Mouse (Mus musculus): ENCODE measurements around the gene Slc25a3.

Slc25a3 gene

GRCm38 (mm10) chr10:91141564-91141963 lies 17.7 kb upstream of the Slc25a3 start:
- peak; percentile 68 for DNase-seq

DNA sequence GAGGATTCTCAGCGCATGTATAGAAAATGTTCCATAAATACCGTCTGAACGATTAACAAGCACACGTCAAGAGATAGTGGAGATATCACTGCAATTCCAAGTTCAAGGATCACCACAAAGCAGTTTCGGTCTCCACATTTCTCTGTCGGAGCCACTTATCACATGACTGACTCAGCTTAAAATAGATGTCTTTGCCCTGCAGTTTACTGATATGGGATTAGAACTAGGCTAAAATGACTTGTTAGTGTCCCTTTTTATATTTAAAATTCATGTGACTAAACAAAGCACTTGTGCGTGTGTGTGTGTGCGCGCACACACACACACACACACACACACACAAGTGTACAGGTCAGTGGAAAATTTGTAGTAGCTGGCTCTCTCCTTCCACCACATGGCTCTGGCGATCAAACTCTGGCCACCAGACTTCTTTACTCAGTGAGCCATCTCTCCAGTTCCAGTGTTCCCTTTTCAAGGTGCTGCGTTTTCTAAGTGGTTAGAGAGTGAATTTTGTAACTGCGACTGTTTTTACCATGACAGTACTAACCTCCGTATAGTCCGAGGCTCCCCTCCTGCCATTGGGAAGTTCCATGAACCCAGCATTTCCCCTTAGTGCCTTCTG lies 15.4 kb upstream of the Slc25a3 start:
- no peak for DNase-seq

DNA sequence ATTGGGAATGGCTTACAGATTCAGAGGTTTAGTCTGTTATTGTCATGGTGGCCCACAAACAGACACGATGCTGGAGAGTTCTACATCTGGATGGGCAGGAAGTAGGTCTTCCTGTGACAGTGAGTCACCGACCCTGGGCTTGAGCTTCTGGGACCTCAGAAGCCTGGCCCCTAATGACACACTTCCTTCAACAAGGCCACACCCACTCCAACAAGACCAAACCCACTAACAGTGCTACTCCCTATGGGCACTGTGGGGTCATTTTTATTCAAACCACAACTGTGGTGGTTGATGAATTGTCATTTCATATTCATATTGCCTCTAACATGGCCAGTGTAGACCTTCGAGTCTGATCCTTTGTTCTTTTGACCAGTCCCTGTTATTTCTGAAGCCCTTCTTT lies 14.5 kb upstream of the Slc25a3 start:
- DNase-seq = no peak

DNA sequence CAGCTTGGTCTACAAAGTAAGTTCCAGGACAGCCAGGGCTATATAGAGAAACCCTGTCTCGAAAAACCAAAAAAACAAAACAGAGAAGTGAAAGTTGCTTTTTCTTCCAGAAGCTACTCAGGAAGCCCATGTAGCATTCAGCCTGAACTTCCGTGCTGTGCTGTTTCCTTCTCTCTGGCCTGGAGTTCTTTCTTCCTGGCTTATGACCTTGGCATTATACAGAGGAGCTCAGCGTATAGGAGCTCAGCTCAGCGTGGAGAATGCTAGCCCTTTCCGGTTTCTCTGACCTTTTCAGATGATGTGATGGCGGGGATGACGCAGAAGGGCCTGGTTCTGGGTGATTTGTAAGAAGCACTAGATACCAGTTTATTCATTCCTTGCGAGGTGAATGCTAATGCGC lies 13.5 kb upstream of the Slc25a3 start:
- no peak for DNase-seq

- DNase-seq = no peak
These were observed 11.6 kb upstream of the Slc25a3 start for GRCm38 (mm10) chr10:91135302-91135972.

GRCm38 (mm10) chr10:91131565-91131964 lies 7.7 kb upstream of the Slc25a3 start:
- no peak for DNase-seq

DNA sequence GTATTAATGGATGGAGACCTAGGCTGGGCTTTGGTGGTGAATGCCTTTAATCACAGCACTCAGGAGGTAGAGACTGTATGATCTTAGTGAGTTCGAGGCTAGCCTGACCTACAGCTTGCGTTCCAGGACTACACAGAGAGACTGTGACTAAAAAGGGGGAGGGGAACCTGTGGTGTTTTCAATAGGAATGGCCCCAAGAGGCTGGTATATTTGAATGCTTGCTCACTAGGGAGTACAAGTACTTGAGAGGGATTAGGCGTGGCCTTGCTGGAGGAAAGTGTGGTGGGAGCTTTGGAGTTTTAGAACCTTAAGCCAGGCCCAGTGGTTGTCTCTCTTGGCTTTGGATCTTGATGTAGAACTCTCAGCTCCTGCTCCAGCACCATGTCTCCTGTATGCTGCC lies 6.9 kb upstream of the Slc25a3 start:
- no peak for DNase-seq

- DNase-seq = no peak
These were observed 4.8 kb upstream of the Slc25a3 start for GRCm38 (mm10) chr10:91128551-91129160.

GRCm38 (mm10) chr10:91127395-91127794 lies 3.5 kb upstream of the Slc25a3 start:
- DNase-seq = no peak

GRCm38 (mm10) chr10:91126618-91127355 lies 2.9 kb upstream of the Slc25a3 start:
- no peak for DNase-seq

- no peak for DNase-seq
These were observed 505 bp downstream of the Slc25a3 start for GRCm38 (mm10) chr10:91123281-91123827.

GRCm38 (mm10) chr10:91122646-91123045 lies 1.2 kb downstream of the Slc25a3 start:
- no peak for DNase-seq

- DNase-seq = no peak
These were observed 6.9 kb downstream of the Slc25a3 start for GRCm38 (mm10) chr10:91116958-91117357.

GRCm38 (mm10) chr10:91109841-91110240 lies 14.0 kb downstream of the Slc25a3 start:
- DNase-seq = no peak

DNA sequence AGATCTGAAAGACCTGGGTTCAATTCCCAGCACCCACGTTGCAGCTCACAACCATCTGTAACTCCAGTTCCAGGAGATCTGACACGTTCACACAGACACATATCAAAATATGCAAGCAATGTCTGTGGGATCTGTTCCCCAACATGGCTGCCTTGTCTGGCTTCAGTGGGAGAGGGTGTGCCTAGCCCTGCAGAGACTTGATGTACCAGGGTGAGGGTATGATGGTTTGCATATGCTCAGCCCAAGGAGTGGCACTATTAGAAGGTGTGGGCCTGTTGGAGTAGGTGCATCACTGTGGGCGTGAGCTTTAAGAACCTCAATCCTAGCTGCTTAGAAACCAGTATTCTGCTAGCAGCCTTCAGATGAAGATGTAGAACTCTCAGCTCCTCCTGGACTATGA lies 17.9 kb downstream of the Slc25a3 start:
- no peak for DNase-seq

GRCm38 (mm10) chr10:91102799-91103590 lies 20.9 kb downstream of the Slc25a3 start:
- no peak for DNase-seq

- DNase-seq = no peak
These were observed 21.9 kb downstream of the Slc25a3 start for GRCm38 (mm10) chr10:91101936-91102335.

- no peak for DNase-seq
These were observed 23.8 kb downstream of the Slc25a3 start for GRCm38 (mm10) chr10:91100101-91100500.

GRCm38 (mm10) chr10:91098056-91098455 lies 25.8 kb downstream of the Slc25a3 start:
- no peak for DNase-seq

GRCm38 (mm10) chr10:91094251-91095104 lies 29.4 kb downstream of the Slc25a3 start:
- DNase-seq = no peak

DNA sequence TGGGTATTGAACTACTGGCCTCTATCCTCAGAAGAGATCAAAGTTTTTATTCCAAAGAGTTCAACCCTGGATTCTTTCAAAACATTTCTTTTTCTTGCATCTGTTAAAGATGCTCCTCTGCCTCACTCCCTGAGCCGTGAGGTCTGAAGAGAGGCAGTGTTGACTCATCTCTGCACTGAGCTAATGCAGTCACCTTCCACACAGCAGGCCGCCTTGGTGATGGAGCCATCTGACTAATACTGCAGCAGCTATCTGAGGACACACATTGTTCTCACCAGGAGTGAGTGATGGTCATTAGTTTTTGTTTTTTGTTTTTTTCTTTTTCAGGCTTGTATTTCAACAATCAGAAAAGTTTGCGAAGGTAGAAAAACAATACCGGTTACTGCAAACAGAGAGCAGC lies 31.0 kb downstream of the Slc25a3 start:
- no peak for DNase-seq
